Mouse (Mus musculus): Measurements from ENCODE around the gene Adgrd1.

Adgrd1 gene

GRCm38 (mm10) chr5:129096511-129096910 is at the start of gene Adgrd1:
TSS of gene Adgrd1 (plus strand) at chr5:129096750.
- DNase-seq, result no peak

- no peak for DNase-seq
These were observed 47.2 kb upstream of the Adgrd1 start for GRCm38 (mm10) chr5:129049372-129049771.

- no peak for DNase-seq
These were observed 44.6 kb upstream of the Adgrd1 start for GRCm38 (mm10) chr5:129051910-129052309.

- no peak for DNase-seq
These were observed 43.8 kb upstream of the Adgrd1 start for GRCm38 (mm10) chr5:129052636-129053355.

- no peak for DNase-seq
These were observed 41.8 kb upstream of the Adgrd1 start for GRCm38 (mm10) chr5:129054675-129055284.

- DNase-seq, result no peak
These were observed 37.4 kb upstream of the Adgrd1 start for GRCm38 (mm10) chr5:129059116-129059515.

GRCm38 (mm10) chr5:129061579-129061978 is 35.0 kb upstream of the Adgrd1 start:
- DNase-seq, result peak; percentile 54

GRCm38 (mm10) chr5:129063037-129063791 is 33.3 kb upstream of the Adgrd1 start:
- DNase-seq, result peak; percentile 78

- DNase-seq, result no peak
These were observed 32.8 kb upstream of the Adgrd1 start for GRCm38 (mm10) chr5:129063792-129064087.

GRCm38 (mm10) chr5:129064186-129064585 is 32.4 kb upstream of the Adgrd1 start:
- no peak for DNase-seq

GRCm38 (mm10) chr5:129065301-129065700 is 31.2 kb upstream of the Adgrd1 start:
- DNase-seq, result no peak

GRCm38 (mm10) chr5:129065946-129066345 is 30.6 kb upstream of the Adgrd1 start:
- no peak for DNase-seq

- no peak for DNase-seq
These were observed 29.9 kb upstream of the Adgrd1 start for GRCm38 (mm10) chr5:129066541-129067230.

- DNase-seq, result no peak
These were observed 29.2 kb upstream of the Adgrd1 start for GRCm38 (mm10) chr5:129067231-129067834.

- no peak for DNase-seq
These were observed 24.7 kb upstream of the Adgrd1 start for GRCm38 (mm10) chr5:129071761-129072280.

GRCm38 (mm10) chr5:129073404-129073803 is 23.1 kb upstream of the Adgrd1 start:
- no peak for DNase-seq

- no peak for DNase-seq
These were observed 20.5 kb upstream of the Adgrd1 start for GRCm38 (mm10) chr5:129076098-129076497.

- DNase-seq, result no peak
These were observed 19.3 kb upstream of the Adgrd1 start for GRCm38 (mm10) chr5:129077240-129077639.

- DNase-seq, result no peak
These were observed 15.0 kb upstream of the Adgrd1 start for GRCm38 (mm10) chr5:129081521-129081920.

GRCm38 (mm10) chr5:129085153-129085552 is 11.4 kb upstream of the Adgrd1 start:
- DNase-seq, result no peak

- no peak for DNase-seq
These were observed 4.0 kb upstream of the Adgrd1 start for GRCm38 (mm10) chr5:129092345-129093065.

- no peak for DNase-seq
These were observed 3.4 kb upstream of the Adgrd1 start for GRCm38 (mm10) chr5:129093158-129093557.
